Comparison of ENCODE assay signal across 18 mouse cellular contexts in the genomic region with DNA sequence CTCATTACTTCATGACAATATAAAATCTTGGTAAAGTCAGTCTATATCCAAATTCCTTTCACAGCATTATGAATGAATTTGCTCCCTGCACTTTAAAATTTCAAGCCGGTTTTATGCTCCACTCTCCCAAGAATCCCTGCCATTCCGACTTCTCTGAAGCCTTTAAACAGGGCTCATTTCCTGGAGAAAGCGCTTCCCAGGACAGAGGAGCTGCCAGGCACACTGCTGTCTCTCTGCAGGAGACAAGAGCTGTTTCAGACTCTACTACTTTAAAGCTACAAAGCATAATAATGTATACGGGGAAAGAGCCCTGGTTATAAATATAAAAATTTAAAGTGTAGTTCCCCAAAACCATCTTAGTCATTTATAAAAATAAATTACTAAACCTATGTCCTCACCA. TPM values are rescaled to one million over a fixed set of nuclear protein-coding genes. Genes with fewer than 3 reads are reported as not detected.
"Had no signal": no experiment of that assay in that cellular context is flagged by ENCODE, and none has a peak within 500 bp of the region (broad histone marks: within the 10 kb centered on the region; RNA-seq: fewer than 3 reads in every experiment).

No protein-coding gene starts in this region.

- H3K9me3 ChIP-seq: limb, embryonic 15.5 days; liver, embryonic 12.5 days; midbrain, embryonic 10.5 days; midbrain, embryonic 15.5 days; neural tube, embryonic 12.5 days had no signal

- H3K27ac ChIP-seq: limb, embryonic 15.5 days; liver, embryonic 12.5 days; midbrain, embryonic 10.5 days; midbrain, embryonic 15.5 days; neural tube, embryonic 12.5 days had no signal

- H3K27me3 ChIP-seq: limb, embryonic 15.5 days; liver, embryonic 12.5 days; midbrain, embryonic 15.5 days; neural tube, embryonic 12.5 days had no signal

- H3K4me1 ChIP-seq: limb, embryonic 15.5 days; liver, embryonic 12.5 days; midbrain, embryonic 10.5 days; neural tube, embryonic 12.5 days had no signal

- H3K9ac ChIP-seq: limb, embryonic 15.5 days; liver, embryonic 12.5 days; lung, embryonic 14.5 days; midbrain, embryonic 15.5 days; neural tube, embryonic 12.5 days had no signal

- H3K4me3 ChIP-seq: limb, embryonic 15.5 days; liver, embryonic 12.5 days; midbrain, embryonic 10.5 days; midbrain, embryonic 15.5 days; neural tube, embryonic 12.5 days had no signal

- H3K4me2 ChIP-seq: limb, embryonic 15.5 days; liver, embryonic 12.5 days; lung, embryonic 14.5 days; midbrain, embryonic 15.5 days; neural tube, embryonic 12.5 days had no signal

- DNase-seq: kidney, postnatal 25 days; layer of hippocampus, adult 9-11 months; layer of hippocampus, postnatal 36 days; lung, embryonic 14.5 days; lung, postnatal 10 days; lung, postnatal 4 days; retina, postnatal 1 day; right cerebral cortex, postnatal 4 days; spleen, adult 18-20 months; thymus, adult 18-20 months; thymus, postnatal 14 days had no signal

- ATAC-seq: liver, embryonic 12.5 days; midbrain, embryonic 15.5 days had no signal

- H3K36me3 ChIP-seq: limb, embryonic 15.5 days; midbrain, embryonic 15.5 days had no signal

RNA-seq across cellular contexts. Expression of gene Cdk15, which starts 27.5 kb away (rescaled TPM):
- polyA plus RNA-seq: liver, embryonic 12.5 days; liver, embryonic 16.5 days; lung, embryonic 14.5 days; stomach, embryonic 14.5 days had no signal
